Mouse (Mus musculus): ENCODE results near the gene Trpv5. TPM values are rescaled to one million over a fixed set of nuclear protein-coding genes. Genes with fewer than 3 reads are reported as not detected.

Gene Trpv5
- polyA plus RNA-seq, 1 experiment from 2014 or later = not detected

DNA sequence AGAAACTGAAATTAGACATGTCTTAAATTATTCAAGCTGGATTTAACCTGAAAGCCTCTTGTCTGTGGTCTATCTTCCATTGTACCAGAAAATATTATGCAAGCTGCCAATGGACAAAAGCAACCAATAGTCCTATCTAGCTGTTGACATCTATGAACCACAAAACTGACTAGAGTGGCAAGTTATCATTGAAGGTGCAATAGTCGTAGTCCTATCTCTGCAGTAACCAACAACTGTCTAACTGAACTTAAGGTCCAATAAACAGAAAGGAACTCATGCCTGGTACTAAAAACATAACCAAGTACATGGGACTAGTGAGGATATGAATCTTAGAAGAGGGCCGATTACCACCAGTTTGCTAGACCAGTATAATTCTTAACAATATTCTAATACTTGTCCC, 4.0 kb downstream of the Trpv5 start:
- H3K27me3 ChIP-seq (ENCODE audit: low read depth, poor library complexity, severe bottlenecking) = no peaks in the 10 kb centered on the region
- H3K27ac ChIP-seq = no peak overlapping the region
- H3K4me1 ChIP-seq = no peaks in the 10 kb centered on the region
- no peaks in the 10 kb centered on the region for H3K9me3 ChIP-seq (replicated peaks)
- no peaks in the 10 kb centered on the region for H3K36me3 ChIP-seq
- no peak overlapping the region for H3K4me3 ChIP-seq
- WGBS = 95% methylated on average over 2 of the region's 2 CpGs
- no peak for DNase-seq (ENCODE audit: low spot score)

DNA sequence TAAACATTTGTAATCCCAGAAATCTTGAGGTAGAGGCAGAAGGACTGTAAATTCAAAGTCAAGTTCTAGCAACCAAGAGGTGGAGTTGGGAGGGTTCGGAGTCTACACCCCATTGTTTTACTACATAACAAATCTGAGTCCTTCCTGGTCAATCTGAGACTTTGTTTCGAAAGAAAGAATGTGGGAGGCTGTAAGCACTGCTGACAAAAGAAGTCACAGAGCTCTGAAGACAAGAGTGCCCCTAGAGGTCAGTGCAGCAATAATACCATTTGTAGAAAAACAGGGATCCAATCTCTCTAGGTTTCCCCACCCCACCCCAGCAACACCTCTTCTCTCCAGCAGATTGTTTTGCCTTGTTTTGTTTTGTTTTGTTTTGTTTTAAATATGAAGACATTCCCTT, 18.2 kb downstream of the Trpv5 start:
- Histone ChIP-seq H3K36me3 (no peaks in the 10 kb centered on the region), H3K4me1 (no peaks in the 10 kb centered on the region), H3K9me3 (replicated peaks) (no peaks in the 10 kb centered on the region), H3K27me3 (ENCODE audit: low read depth, poor library complexity, severe bottlenecking) (no peaks in the 10 kb centered on the region), H3K27ac (no peak overlapping the region), H3K4me3 (no peak overlapping the region)
- 45% methylated on average over 2 of the region's 2 CpGs for WGBS
- DNase-seq (ENCODE audit: low spot score) = no peak

DNA sequence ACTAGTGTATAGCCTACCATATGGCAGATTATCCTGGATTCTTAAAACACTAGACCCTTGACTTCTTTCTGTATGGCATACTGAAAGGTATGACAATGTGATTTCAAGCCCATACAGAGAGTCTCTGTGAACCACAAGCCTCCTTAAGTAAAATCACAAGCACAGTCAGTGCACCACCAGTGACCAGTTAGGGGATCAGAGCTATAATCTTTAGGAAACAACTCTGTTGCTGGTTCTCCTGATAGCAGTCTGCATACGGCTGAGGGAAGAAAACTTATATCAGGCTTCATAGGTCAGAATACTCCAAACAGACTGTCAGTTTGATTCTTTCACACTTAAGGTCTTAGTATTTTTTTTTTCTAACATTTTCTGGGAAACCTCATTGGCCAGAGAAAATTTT, 22.1 kb downstream of the Trpv5 start:
- no peaks in the 10 kb centered on the region for H3K36me3 ChIP-seq
- no peaks in the 10 kb centered on the region for H3K4me1 ChIP-seq
- 75% methylated on average over 1 of the region's 1 CpGs for WGBS
- no peaks in the 10 kb centered on the region for H3K9me3 ChIP-seq (replicated peaks)
- DNase-seq (ENCODE audit: low spot score) = no peak
- H3K27ac ChIP-seq = no peak overlapping the region
- H3K4me3 ChIP-seq = no peak overlapping the region
- H3K27me3 ChIP-seq (ENCODE audit: low read depth, poor library complexity, severe bottlenecking) = no peaks in the 10 kb centered on the region

DNA sequence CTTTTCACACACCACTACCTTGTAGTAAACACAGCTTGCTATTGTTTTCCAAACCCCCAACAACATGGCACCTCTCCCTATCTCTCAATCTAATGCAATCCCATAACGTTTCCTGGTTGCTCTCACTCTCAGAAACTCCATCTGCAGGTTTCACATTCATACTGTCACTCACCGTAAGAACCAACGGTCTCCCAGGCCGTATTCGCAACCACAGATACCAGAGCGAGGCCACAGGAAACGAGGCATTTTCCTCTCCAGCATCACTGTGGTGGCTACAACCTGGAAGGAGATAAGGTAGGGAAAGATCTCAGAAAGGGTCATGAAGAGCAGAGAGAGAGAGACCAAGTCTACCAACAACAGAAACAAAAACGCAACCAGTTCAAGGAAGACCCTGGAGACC, 25.9 kb downstream of the Trpv5 start:
- H3K27ac ChIP-seq = no peak overlapping the region
- H3K36me3 ChIP-seq = no peaks in the 10 kb centered on the region
- 90% methylated on average over 8 of the region's 8 CpGs for WGBS
- DNase-seq (ENCODE audit: low spot score) = no peak
- no peaks in the 10 kb centered on the region for H3K4me1 ChIP-seq
- no peaks in the 10 kb centered on the region for H3K27me3 ChIP-seq (ENCODE audit: low read depth, poor library complexity, severe bottlenecking)
- no peaks in the 10 kb centered on the region for H3K9me3 ChIP-seq (replicated peaks)
- H3K4me3 ChIP-seq = no peak overlapping the region

DNA sequence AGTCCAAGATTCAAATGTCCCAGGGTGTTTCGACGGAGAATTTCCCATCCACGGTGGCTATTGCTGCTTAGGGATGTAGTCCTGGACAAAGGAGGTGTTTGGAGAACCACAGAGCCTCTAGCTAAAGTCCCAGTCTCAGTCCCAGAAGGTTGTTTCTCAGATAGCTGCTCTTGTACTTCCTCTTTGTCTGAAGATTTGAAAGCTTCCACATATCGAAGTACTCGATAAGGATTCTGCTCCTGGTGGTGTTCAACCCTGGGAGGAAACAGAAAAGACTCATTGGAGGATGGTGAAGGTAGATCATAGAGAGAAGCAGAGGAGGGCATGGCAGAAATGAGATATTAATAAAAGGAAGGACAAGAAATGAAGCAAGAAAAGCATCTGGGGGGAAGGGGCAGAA, 27.4 kb downstream of the Trpv5 start:
- no peak overlapping the region for H3K4me3 ChIP-seq
- H3K27me3 ChIP-seq (ENCODE audit: low read depth, poor library complexity, severe bottlenecking) = no peaks in the 10 kb centered on the region
- H3K9me3 ChIP-seq (replicated peaks) = no peaks in the 10 kb centered on the region
- H3K4me1 ChIP-seq = no peaks in the 10 kb centered on the region
- WGBS = 93% methylated on average over 5 of the region's 5 CpGs
- H3K36me3 ChIP-seq = no peaks in the 10 kb centered on the region
- no peak overlapping the region for H3K27ac ChIP-seq
- DNase-seq (ENCODE audit: low spot score) = no peak

DNA sequence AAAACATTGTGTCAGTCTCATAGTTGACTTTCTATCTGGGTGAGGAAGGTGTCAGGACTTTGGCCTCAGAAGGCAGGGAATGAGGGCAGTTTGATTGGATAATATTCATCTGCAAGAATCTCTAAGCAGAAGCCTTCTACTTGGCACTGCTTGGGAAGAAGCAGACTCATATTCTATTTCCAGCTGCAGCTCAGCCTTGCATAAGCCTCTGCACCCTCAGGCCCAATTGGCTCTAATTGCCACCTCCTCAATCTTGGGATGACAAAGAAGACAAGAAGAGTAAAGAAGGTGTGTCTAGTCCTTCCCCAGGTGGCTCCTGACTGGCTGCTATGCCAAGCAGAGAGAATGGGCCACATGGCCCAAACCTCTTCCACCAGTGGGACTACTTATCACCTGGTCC, 33.9 kb downstream of the Trpv5 start:
- no peaks in the 10 kb centered on the region for H3K9me3 ChIP-seq (replicated peaks)
- no peaks in the 10 kb centered on the region for H3K27me3 ChIP-seq (ENCODE audit: low read depth, poor library complexity, severe bottlenecking)
- H3K27ac ChIP-seq = no peak overlapping the region
- H3K36me3 ChIP-seq = no peaks in the 10 kb centered on the region
- no peak overlapping the region for H3K4me3 ChIP-seq
- no peak for DNase-seq (ENCODE audit: low spot score)
- H3K4me1 ChIP-seq = no peaks in the 10 kb centered on the region

DNA sequence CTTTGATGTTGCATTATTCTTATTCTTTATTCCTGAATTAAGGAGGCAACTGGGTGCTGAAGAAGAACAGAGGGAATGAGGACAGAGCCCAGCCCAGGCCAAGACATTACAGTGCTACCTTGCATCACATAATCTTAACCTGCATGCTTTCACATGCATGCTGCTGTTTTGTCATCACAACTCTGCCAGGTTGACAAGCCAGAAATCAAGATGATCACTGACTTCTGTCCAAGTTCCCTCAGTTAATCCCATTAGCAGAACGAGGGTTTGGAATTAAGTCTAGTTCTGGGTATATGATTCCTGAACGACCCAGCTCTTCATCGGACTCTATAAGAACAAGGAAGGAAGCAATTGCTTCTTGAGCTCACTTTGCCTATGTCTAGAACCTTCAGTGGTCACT, 34.3 kb downstream of the Trpv5 start:
- Histone ChIP-seq H3K27ac (no peak overlapping the region), H3K27me3 (ENCODE audit: low read depth, poor library complexity, severe bottlenecking) (no peaks in the 10 kb centered on the region), H3K9me3 (replicated peaks) (no peaks in the 10 kb centered on the region), H3K36me3 (no peaks in the 10 kb centered on the region), H3K4me1 (no peaks in the 10 kb centered on the region), H3K4me3 (no peak overlapping the region)
- WGBS = 85% methylated on average over 3 of the region's 3 CpGs
- no peak for DNase-seq (ENCODE audit: low spot score)

DNA sequence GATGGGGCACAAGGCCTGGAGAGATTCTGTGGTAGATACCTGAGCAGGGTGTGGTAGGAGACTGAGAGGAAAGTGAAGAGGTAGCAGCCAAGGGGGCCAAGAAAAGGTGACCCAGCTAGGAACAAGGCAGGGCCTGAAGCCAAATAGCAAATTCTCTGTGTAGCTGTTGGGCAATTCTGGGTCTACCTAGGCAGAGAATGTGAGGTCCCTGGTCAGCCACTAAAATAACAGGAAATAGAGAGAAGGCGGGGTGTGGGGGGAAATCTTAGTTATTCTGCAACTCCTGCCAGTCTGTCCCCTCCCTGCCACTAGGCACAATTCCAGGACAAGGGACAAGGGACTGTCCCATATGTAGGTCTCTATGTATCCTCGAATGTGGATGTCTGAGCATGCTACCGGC, 37.3 kb downstream of the Trpv5 start:
- no peak overlapping the region for H3K4me3 ChIP-seq
- DNase-seq (ENCODE audit: low spot score) = no peak
- no peaks in the 10 kb centered on the region for H3K27me3 ChIP-seq (ENCODE audit: low read depth, poor library complexity, severe bottlenecking)
- WGBS = 91% methylated on average over 3 of the region's 3 CpGs
- no peaks in the 10 kb centered on the region for H3K36me3 ChIP-seq
- H3K9me3 ChIP-seq (replicated peaks) = no peaks in the 10 kb centered on the region
- no peak overlapping the region for H3K27ac ChIP-seq
- H3K4me1 ChIP-seq = no peaks in the 10 kb centered on the region

DNA sequence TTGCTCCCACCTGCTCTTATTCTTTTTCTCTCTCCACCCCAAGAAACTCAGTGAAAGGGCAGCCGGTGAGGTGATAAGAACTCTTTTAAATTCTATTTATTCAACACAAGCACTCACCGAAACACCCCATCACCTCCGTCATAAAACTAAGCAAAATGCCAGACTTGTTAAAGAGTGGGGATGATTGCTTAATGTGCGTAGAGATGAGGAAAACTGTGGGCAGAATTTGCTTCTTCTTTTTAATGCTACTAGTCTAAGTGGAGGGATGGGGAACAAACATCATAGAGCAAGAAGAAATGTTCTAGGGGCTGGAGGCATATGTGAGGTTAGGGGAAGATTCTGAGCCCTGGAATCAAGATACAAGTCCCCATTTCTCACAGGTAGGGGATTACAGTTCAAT, 37.8 kb downstream of the Trpv5 start:
- 85% methylated on average over 4 of the region's 4 CpGs for WGBS
- no peaks in the 10 kb centered on the region for H3K27me3 ChIP-seq (ENCODE audit: low read depth, poor library complexity, severe bottlenecking)
- H3K36me3 ChIP-seq = no peaks in the 10 kb centered on the region
- no peak overlapping the region for H3K27ac ChIP-seq
- no peak overlapping the region for H3K4me3 ChIP-seq
- H3K9me3 ChIP-seq (replicated peaks) = no peaks in the 10 kb centered on the region
- no peaks in the 10 kb centered on the region for H3K4me1 ChIP-seq
- no peak for DNase-seq (ENCODE audit: low spot score)

DNA sequence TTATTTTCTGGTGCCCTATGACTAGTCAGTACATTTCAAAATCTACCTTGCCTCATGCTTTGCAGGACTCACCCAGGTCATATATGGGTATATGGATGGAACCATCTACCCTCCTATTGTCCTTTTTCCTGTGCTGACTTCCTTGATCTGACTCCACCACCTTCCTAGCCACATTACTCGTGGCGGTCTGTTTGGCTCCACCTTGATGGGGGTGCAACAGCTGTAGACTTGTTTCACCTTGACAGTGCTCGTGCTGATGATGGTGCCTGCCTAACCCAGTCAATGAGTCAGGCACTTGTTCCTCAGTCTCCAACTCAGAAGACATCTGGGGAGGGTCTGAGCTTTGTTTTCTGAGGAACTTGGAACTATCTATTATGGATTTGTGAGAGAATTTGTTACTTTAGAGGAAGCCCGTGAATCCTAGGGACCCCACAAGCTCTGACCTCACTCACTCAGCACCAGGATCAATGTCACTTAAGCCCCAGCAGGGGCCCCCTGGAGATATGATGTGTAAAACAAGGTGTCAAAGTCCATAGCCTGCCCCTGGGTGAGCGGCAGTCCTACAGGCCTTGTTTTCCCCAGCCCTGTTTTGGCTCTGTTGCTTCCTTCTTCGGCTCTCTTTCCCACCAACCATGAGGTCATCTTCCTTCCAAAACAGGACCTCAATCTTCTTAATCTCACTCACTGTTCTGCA, 39.2 kb downstream of the Trpv5 start:
- Histone ChIP-seq H3K36me3 (no peaks in the 10 kb centered on the region), H3K4me3 (no peak overlapping the region), H3K9me3 (replicated peaks) (no peaks in the 10 kb centered on the region), H3K4me1 (no peaks in the 10 kb centered on the region), H3K27me3 (ENCODE audit: low read depth, poor library complexity, severe bottlenecking) (no peaks in the 10 kb centered on the region), H3K27ac (no peak overlapping the region)
- DNase-seq (ENCODE audit: low spot score) = no peak
- 77% methylated on average over 6 of the region's 6 CpGs for WGBS

DNA sequence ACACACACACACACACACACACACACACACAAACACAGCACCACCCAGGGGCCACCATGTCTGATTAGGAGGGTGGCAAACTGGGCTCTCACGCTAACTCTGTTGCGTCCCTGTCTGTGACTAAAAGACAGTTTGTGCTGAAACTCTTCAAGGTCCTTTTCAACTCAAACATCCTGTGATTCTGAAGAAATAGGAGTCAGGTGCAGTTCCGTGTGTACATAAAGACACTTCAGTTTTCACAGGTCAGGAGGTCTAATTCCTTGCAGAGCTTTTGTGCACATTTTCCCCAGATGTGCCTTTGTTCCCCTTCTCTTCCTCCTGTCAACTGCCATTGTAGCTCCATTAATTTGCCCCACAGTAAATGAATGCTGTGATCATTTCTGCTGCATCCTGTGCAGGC, 40.1 kb downstream of the Trpv5 start:
- Histone ChIP-seq H3K4me3 (no peak overlapping the region), H3K27ac (no peak overlapping the region), H3K27me3 (ENCODE audit: low read depth, poor library complexity, severe bottlenecking) (no peaks in the 10 kb centered on the region), H3K36me3 (no peaks in the 10 kb centered on the region), H3K9me3 (replicated peaks) (no peaks in the 10 kb centered on the region), H3K4me1 (no peaks in the 10 kb centered on the region)
- DNase-seq (ENCODE audit: low spot score) = no peak
- WGBS = 65% methylated on average over 3 of the region's 3 CpGs

DNA sequence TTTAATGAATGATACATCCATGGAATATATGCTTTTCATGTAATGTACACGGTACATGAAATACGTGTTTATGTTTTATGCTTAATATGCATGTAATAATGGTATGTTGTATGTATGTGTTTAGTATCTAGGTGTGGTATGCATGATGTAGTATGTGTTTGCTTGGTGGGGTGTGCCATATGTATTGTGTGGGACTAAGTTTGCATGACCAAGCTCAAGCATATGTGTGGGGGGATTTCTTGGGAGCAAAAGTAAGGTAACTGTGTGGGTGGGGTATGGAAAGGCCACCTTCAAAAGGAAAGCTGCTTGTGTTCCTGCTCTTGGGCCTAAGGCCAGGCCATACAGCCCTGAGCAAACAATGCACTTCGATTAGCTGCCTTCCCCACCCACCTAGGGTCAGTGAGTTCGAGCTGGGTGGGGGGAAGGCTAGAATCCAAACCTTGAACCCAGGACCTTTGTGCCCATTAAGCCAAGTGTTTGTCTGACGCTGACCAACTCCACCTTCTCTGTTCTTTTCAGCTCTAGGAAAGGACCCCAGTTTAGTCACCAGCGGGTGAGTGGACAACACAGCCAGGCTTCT, 42.6 kb downstream of the Trpv5 start:
- Histone ChIP-seq H3K36me3 (no peaks in the 10 kb centered on the region), H3K27me3 (ENCODE audit: low read depth, poor library complexity, severe bottlenecking) (no peaks in the 10 kb centered on the region), H3K27ac (no peak overlapping the region), H3K4me1 (no peaks in the 10 kb centered on the region), H3K4me3 (no peak overlapping the region), H3K9me3 (replicated peaks) (no peaks in the 10 kb centered on the region)
- no peak for DNase-seq (ENCODE audit: low spot score)
- 81% methylated on average over 6 of the region's 6 CpGs for whole genome bisulfite sequencing

DNA sequence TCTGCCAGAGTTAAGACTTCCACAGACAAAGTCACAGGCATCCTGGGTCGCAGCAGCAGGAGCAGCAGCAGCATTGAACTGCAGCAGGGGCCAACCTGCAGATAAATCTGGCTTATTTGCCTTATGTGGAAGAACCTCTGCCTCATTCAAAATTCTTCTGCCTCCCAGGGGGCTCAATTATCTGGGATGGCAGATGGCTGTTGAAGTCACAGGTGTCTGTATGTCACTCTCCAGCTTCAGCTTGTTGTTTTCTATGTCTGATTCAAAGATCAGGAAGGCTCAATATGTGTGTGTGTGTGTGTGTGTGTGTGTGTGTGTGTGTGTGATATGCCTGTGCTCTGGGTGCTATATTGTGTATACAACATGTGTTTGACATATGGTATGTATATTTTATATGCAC, 43.2 kb downstream of the Trpv5 start:
- WGBS = 27% methylated on average over 1 of the region's 1 CpGs
- Histone ChIP-seq H3K27ac (no peak overlapping the region), H3K36me3 (no peaks in the 10 kb centered on the region), H3K27me3 (ENCODE audit: low read depth, poor library complexity, severe bottlenecking) (no peaks in the 10 kb centered on the region), H3K4me1 (no peaks in the 10 kb centered on the region), H3K9me3 (replicated peaks) (no peaks in the 10 kb centered on the region), H3K4me3 (no peak overlapping the region)
- DNase-seq (ENCODE audit: low spot score) = no peak

DNA sequence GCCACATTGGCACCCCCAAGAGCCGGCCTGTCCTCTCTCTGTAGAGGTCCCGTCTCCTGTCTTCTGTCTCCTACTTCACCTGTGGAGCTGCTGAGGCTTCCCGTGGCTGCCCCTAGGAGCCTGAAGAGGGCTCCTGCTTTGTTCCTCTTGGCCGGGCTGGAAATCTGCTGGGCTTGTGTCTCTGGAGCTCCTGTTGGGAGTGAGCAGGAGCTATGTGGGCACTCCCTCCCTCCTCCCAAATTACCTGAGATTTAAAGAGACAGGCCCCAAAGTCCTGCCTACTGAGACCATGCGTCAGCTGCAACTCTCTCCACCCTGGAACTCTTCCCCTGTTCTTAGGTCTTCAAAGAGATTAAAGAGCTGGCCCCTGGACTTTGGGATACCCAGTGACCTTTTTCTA, 44.4 kb downstream of the Trpv5 start, which contains the start of gene Trpv6:
Gene Trpv6 (minus strand): TSS at position 228 of the 400 bp plus-strand sequence.
- WGBS = 19% methylated on average over 5 of the region's 5 CpGs
- H3K36me3 ChIP-seq = no peaks in the 10 kb centered on the region
- no peaks in the 10 kb centered on the region for H3K4me1 ChIP-seq
- no peaks in the 10 kb centered on the region for H3K9me3 ChIP-seq (replicated peaks)
- no peaks in the 10 kb centered on the region for H3K27me3 ChIP-seq (ENCODE audit: low read depth, poor library complexity, severe bottlenecking)
- DNase-seq (ENCODE audit: low spot score) = no peak
- H3K4me3 ChIP-seq = no peak within 1 kb of the TSS
- no peak within 1 kb of the TSS for H3K27ac ChIP-seq

All from limb, embryonic 10.5 days (tissue).